Mouse (Mus musculus): Measurements from ENCODE around the gene Lemd1.

- no peak for TF ChIP-seq CTCF (IDR thresholded peaks at IDR 0.05; ENCODE audit: control insufficient read depth, insufficient read depth, low read length)
- TF ChIP-seq POLR2A (IDR thresholded peaks at IDR 0.05; ENCODE audit: borderline replicate concordance, control insufficient read depth, low read depth, low read length): no peak
Observed at GRCm38 (mm10) chr1:132222166-132222565, 30.9 kb downstream of the Lemd1 start.
